Mouse (Mus musculus) bone marrow macrophage, adult 2 months (primary cell): ENCODE results near the gene Tmem208.

Experiments
- CTCF ChIP-seq: IDR thresholded peaks from 2 replicates; pipeline ENCODE4 v1.5.1; 2012; ENCODE audit warnings: low read depth, mild to moderate bottlenecking, low read length, moderate library complexity
- POLR2A ChIP-seq: IDR thresholded peaks from 2 replicates; pipeline ENCODE4 v1.6.1; 2012; ENCODE audit warnings: mild to moderate bottlenecking, low read depth, low read length, borderline replicate concordance

GRCm38 (mm10) chr8:105285514-105285913, 40.6 kb upstream of the Tmem208 start:
- TF ChIP-seq CTCF: no peak
- TF ChIP-seq POLR2A: no peak
